Mouse (Mus musculus) induced T-regulatory cell, adult 2 months (primary cell): ENCODE measurements around the gene Sult2a5.

Experiments
- DNase-seq: peaks from one replicate; pipeline ENCODE4 v3.0.0-alpha.2; 2012; ENCODE audit warnings: low read depth

Sult2a5 gene

DNA sequence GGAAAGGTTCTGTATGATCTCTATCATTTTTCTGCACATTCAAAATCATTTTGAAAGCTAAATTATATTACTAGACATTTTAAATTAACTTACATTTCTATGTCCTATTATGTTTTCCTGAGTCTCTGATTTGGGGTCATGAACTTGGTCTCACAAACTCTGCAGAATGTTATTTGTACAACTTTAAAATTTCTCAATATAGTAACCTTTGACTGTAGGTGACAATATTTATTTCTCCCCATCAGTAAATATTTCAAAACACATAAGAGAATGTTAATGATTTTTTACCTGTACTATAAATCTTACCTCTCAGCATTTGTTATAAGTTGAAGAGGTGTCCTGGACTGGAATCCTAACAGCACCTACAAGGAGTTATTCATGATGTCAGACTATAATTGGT is at the start of gene Sult2a5:
Gene Sult2a5 (plus strand): TSS at position 301 of the 400 bp plus-strand sequence.
- no peak for DNase-seq
